Comparison of ENCODE assay signal across 20 mouse cellular contexts in genomic region chr9:47364762-47365161, GRCm38 (mm10).
DNase-seq lines count a peak whose midpoint lies in the region; ATAC-seq and TF ChIP-seq lines count a peak whose summit lies in the region.
"Had no signal": no experiment of that assay in that cellular context is flagged by ENCODE, and none has a peak within 500 bp of the region (broad histone marks: within the 10 kb centered on the region; RNA-seq: fewer than 3 reads in every experiment).

No protein-coding gene starts in this region.

- peaks cover 31% of the 10 kb centered on the region for H3K27me3 ChIP-seq in lung, embryonic 14.5 days (ENCODE audit: insufficient read depth, low read length)
- peaks cover 13% of the 10 kb centered on the region for H3K27me3 ChIP-seq in lung, embryonic 16.5 days (ENCODE audit: control insufficient read depth, insufficient read depth, low read depth, low read length)

- peaks cover 16% of the 10 kb centered on the region; the same call in 1 of the 2 replicates for H3K4me1 ChIP-seq in lung, embryonic 14.5 days (ENCODE audit: insufficient read depth)
- H3K4me1 ChIP-seq in lung, embryonic 16.5 days (replicated peaks; ENCODE audit: control insufficient read depth, insufficient read depth, low read length), result peaks cover 16% of the 10 kb centered on the region

- no peak overlapping the region for H3K9ac ChIP-seq in lung, embryonic 14.5 days
- H3K9ac ChIP-seq in lung, embryonic 16.5 days (ENCODE audit: low read length), result no peak overlapping the region
- H3K9ac ChIP-seq: embryonic facial prominence, embryonic 13.5 days; forebrain, embryonic 13.5 days; forebrain, embryonic 15.5 days; forebrain, postnatal 0 days had no signal

- peak; percentile 51; the same call in 1 of the 2 replicates for ATAC-seq in lung, embryonic 14.5 days (ENCODE audit: insufficient read depth)
- peak; percentile 66 for ATAC-seq in lung, embryonic 16.5 days (ENCODE audit: low read depth)
- ATAC-seq: activated CD4-positive, CD25-positive, alpha-beta regulatory T cell, adult 4 months; forebrain, embryonic 13.5 days; forebrain, embryonic 15.5 days; forebrain, postnatal 0 days had no signal

- no peaks in the 10 kb centered on the region for H3K36me3 ChIP-seq in lung, embryonic 14.5 days (ENCODE audit: insufficient read depth)
- H3K36me3 ChIP-seq in lung, embryonic 16.5 days (ENCODE audit: control insufficient read depth, insufficient read depth, low read length), result no peaks in the 10 kb centered on the region
- H3K36me3 ChIP-seq: embryonic facial prominence, embryonic 13.5 days; forebrain, embryonic 15.5 days had no signal

- H3K4me2 ChIP-seq in lung, embryonic 14.5 days, result no peak overlapping the region
- no peak overlapping the region for H3K4me2 ChIP-seq in lung, embryonic 16.5 days (ENCODE audit: low read depth, low read length)
- H3K4me2 ChIP-seq: embryonic facial prominence, embryonic 13.5 days; forebrain, embryonic 13.5 days; forebrain, embryonic 15.5 days had no signal

- no peaks in the 10 kb centered on the region for H3K9me3 ChIP-seq in lung, embryonic 14.5 days (ENCODE audit: low read depth, low read length)
- no peaks in the 10 kb centered on the region for H3K9me3 ChIP-seq in lung, embryonic 16.5 days (ENCODE audit: control insufficient read depth, low read length)
- H3K9me3 ChIP-seq: embryonic facial prominence, embryonic 13.5 days; forebrain, embryonic 13.5 days; forebrain, embryonic 15.5 days had no signal

- no peak for TF ChIP-seq CTCF in lung, embryonic 14.5 days (IDR thresholded peaks at IDR 0.05; ENCODE audit: low read depth)

- 46% methylated on average over 3 of the region's 3 CpGs for WGBS in lung, embryonic 14.5 days
- 53% methylated on average over 3 of the region's 3 CpGs for WGBS in lung, embryonic 16.5 days

- peak; percentile 64 for DNase-seq in lung, embryonic 14.5 days
- DNase-seq in lung, postnatal 36 days, result no peak
- DNase-seq in lung, postnatal 25 days (ENCODE audit: low spot score), result no peak
- DNase-seq in urinary bladder, postnatal 14 days (ENCODE audit: low spot score), result peak; percentile 22
- DNase-seq in urinary bladder, postnatal 4 days (ENCODE audit: low spot score in 2 of 2), result no peak
- DNase-seq in kidney, adult 18-20 months, result no peak
- DNase-seq: adrenal gland, adult 8-10 months; adrenal gland, postnatal 14 days; adrenal gland, postnatal 36 days; cerebellum, adult 11-12 months; cerebellum, adult 2 months; cerebellum, adult 9-10 months; cerebellum, postnatal 10 days; cerebellum, postnatal 25 days; forebrain, postnatal 0 days had no signal

- H3K4me3 ChIP-seq in lung, embryonic 14.5 days (ENCODE audit: low read depth, low read length), result no peak overlapping the region
- H3K4me3 ChIP-seq in lung, embryonic 16.5 days (ENCODE audit: low read length), result no peak overlapping the region
- H3K4me3 ChIP-seq: embryonic facial prominence, embryonic 13.5 days; forebrain, embryonic 13.5 days; forebrain, embryonic 15.5 days had no signal

- H3K27ac ChIP-seq in lung, embryonic 14.5 days (ENCODE audit: low read depth), result peak overlapping the region; percentile 63; the same call in 1 of the 2 replicates
- peak overlapping the region; percentile 49 for H3K27ac ChIP-seq in lung, embryonic 16.5 days (ENCODE audit: low read length)
- H3K27ac ChIP-seq: embryonic facial prominence, embryonic 13.5 days; forebrain, embryonic 13.5 days; forebrain, embryonic 15.5 days had no signal

Comparison
In these comparisons a context has a peak if more than half of its experiments do, and no peak if none do; other contexts are left out.
1. DNase-seq: peak in lung, embryonic 14.5 days (single experiment) and urinary bladder, postnatal 14 days (single experiment); none in lung, postnatal 36 days (single experiment), lung, postnatal 25 days (single experiment), urinary bladder, postnatal 4 days (0 of 2) and kidney, adult 18-20 months (single experiment).